Mouse (Mus musculus): Measurements from ENCODE around the gene Fignl1. TPM values are rescaled to one million over a fixed set of nuclear protein-coding genes. Genes with fewer than 3 reads are reported as not detected.

Fignl1 gene
- polyA plus RNA-seq, 1 experiment from 2014 or later: 13.3 TPM

DNA sequence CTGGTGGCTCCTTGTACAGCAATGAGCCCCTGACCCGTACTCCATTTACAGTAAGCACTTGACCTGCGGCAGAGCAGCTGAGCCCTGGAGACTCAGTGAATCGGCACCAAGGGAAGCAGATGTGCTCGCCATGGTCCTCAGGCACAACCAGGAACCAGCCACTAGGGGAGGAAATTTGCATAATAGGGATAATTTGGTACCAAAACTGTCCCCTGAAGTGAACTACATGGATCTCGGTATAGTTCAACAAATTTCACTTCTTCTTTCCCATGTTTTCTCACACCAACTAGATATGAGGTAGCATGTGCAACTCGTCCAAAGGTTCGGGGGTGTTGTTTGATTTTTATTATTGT lies 32.0 kb downstream of the Fignl1 start:
- Histone ChIP-seq H3K9me3 (ENCODE audit: control insufficient read depth, low read length) (no peaks in the 10 kb centered on the region), H3K4me3 (replicated peaks; ENCODE audit: low read length) (no peak overlapping the region), H3K9ac (no peak overlapping the region), H3K27ac (no peak overlapping the region), H3K36me3 (replicated peaks; ENCODE audit: control insufficient read depth, insufficient read depth) (no peaks in the 10 kb centered on the region), H3K27me3 (ENCODE audit: control insufficient read depth, insufficient read depth, low read length) (no peaks in the 10 kb centered on the region), H3K4me1 (replicated peaks; ENCODE audit: control insufficient read depth, insufficient read depth, low read length) (no peaks in the 10 kb centered on the region), H3K4me2 (replicated peaks) (no peak overlapping the region)
- ATAC-seq (ENCODE audit: low FRiP score) (no peak), DNase-seq (ENCODE audit: low spot score) (no peak)
- 89% methylated on average over 7 of the region's 7 CpGs for WGBS

DNA sequence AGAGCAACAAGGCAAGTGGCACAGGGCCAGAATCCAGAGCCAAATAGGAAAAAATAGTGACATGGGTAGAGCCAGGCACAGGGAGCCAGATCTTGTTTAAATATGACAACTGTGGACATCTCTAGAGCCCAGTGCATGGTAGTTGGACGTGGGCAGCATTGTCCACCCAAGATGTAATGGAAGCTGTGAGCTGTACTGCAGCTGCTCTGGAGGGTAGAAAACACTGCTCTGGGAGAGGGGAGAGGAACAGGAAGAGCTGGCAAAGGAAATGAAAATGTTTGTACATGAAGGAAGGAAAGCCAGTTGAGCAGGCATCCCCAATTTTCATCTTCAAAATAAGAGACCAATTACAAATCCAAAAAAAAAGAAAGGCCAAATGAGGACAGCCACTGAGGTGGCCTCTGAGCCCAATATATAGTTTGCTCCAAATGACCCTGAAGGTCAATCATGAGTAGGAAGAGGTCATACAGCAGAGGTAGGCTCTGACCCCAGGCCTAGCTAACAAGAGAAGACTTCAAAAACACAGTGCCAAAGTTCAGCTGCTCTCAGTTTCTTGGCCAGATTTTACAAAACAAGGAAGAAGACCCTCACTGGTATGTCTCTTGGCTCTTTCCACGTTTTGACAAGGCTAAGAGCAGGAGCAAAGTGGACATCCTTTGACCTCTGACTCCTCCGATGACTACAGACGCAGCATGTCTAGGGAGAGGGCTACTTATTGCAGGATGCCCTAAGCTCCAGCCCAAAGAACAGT lies 32.5 kb downstream of the Fignl1 start:
- H3K27ac ChIP-seq: no peak overlapping the region
- no peak overlapping the region for H3K4me3 ChIP-seq (replicated peaks; ENCODE audit: low read length)
- no peaks in the 10 kb centered on the region for H3K36me3 ChIP-seq (replicated peaks; ENCODE audit: control insufficient read depth, insufficient read depth)
- ATAC-seq (ENCODE audit: low FRiP score) (no peak), DNase-seq (ENCODE audit: low spot score) (no peak)
- H3K27me3 ChIP-seq (ENCODE audit: control insufficient read depth, insufficient read depth, low read length): no peaks in the 10 kb centered on the region
- H3K4me2 ChIP-seq (replicated peaks): no peak overlapping the region
- 72% methylated on average over 4 of the region's 4 CpGs for WGBS
- no peaks in the 10 kb centered on the region for H3K9me3 ChIP-seq (ENCODE audit: control insufficient read depth, low read length)
- no peaks in the 10 kb centered on the region for H3K4me1 ChIP-seq (replicated peaks; ENCODE audit: control insufficient read depth, insufficient read depth, low read length)
- H3K9ac ChIP-seq: no peak overlapping the region

DNA sequence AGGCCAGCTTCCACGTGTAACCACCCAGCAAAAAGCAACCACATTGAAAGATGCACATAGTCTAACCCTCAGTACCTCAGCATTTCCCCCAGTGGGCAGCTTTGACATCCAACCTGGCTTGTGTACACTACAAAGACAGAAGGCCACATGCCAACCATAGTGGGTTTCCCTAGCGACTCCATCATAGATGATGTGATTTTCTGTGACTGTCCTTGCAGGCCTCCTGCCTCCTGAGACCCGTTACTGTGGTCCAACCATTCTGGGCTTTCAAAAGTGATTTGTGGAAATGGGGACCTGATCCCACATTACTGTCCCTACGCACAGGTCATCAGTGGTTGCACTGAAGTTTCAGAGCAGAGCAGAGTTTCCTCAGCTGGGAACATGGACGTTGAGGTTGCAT lies 33.9 kb downstream of the Fignl1 start:
- Histone ChIP-seq H3K27ac (no peak overlapping the region), H3K36me3 (replicated peaks; ENCODE audit: control insufficient read depth, insufficient read depth) (no peaks in the 10 kb centered on the region), H3K4me3 (replicated peaks; ENCODE audit: low read length) (no peak overlapping the region), H3K4me1 (replicated peaks; ENCODE audit: control insufficient read depth, insufficient read depth, low read length) (no peaks in the 10 kb centered on the region), H3K9me3 (ENCODE audit: control insufficient read depth, low read length) (no peaks in the 10 kb centered on the region), H3K9ac (no peak overlapping the region), H3K27me3 (ENCODE audit: control insufficient read depth, insufficient read depth, low read length) (no peaks in the 10 kb centered on the region), H3K4me2 (replicated peaks) (no peak overlapping the region)
- WGBS: 88% methylated on average over 5 of the region's 5 CpGs
- ATAC-seq (ENCODE audit: low FRiP score) (no peak), DNase-seq (ENCODE audit: low spot score) (no peak)

DNA sequence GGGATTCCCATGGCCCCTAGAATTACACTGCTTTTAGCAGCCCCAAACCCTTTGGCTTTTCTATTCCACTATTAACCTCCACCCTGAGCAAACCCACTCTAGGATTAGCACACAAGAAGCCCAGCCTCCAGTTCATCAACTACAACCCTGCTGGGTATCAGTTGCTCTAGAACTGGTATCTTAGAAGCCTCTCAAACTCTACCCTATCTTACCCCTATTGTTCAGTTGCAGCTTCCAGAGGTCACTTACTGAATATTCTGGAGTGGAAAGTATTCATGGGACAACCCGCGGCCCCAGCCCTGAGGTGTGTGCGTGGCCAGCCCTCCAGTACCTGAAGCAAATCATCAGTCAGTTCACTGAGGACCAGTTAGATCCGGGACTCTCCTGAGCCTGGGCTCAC lies 34.4 kb downstream of the Fignl1 start:
- no peaks in the 10 kb centered on the region for H3K36me3 ChIP-seq (replicated peaks; ENCODE audit: control insufficient read depth, insufficient read depth)
- whole genome bisulfite sequencing: 95% methylated on average over 4 of the region's 4 CpGs
- ATAC-seq (ENCODE audit: low FRiP score): no peak; the same call in 1 of the 2 replicates
- H3K4me1 ChIP-seq (replicated peaks; ENCODE audit: control insufficient read depth, insufficient read depth, low read length): no peaks in the 10 kb centered on the region
- no peaks in the 10 kb centered on the region for H3K9me3 ChIP-seq (ENCODE audit: control insufficient read depth, low read length)
- no peak overlapping the region for H3K4me3 ChIP-seq (replicated peaks; ENCODE audit: low read length)
- H3K27ac ChIP-seq: no peak overlapping the region
- no peak overlapping the region for H3K4me2 ChIP-seq (replicated peaks)
- no peaks in the 10 kb centered on the region for H3K27me3 ChIP-seq (ENCODE audit: control insufficient read depth, insufficient read depth, low read length)
- DNase-seq (ENCODE audit: low spot score): no peak
- no peak overlapping the region for H3K9ac ChIP-seq

DNA sequence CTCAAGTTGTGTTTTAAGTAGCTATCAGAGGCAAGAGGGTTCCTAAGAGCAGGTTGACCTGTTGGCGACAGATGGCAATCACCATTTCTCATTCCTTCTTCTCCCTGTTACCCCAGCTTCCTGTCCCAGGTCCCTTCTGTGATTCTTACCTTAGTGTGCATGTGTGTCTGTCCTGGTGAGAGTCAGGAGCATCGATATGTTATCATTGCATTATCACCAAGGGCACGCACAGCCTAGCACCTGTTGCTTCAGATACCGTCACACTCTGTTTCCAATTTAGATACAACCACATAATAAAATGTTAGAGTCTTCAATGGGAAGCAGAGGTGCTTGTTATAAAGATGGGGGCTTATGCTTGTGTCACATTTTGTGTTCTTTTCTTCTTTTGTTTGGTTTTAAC lies 36.6 kb downstream of the Fignl1 start:
- Histone ChIP-seq H3K9me3 (ENCODE audit: control insufficient read depth, low read length) (no peaks in the 10 kb centered on the region), H3K9ac (no peak overlapping the region), H3K27me3 (ENCODE audit: control insufficient read depth, insufficient read depth, low read length) (no peaks in the 10 kb centered on the region), H3K36me3 (replicated peaks; ENCODE audit: control insufficient read depth, insufficient read depth) (no peaks in the 10 kb centered on the region), H3K4me2 (replicated peaks) (no peak overlapping the region), H3K4me1 (replicated peaks; ENCODE audit: control insufficient read depth, insufficient read depth, low read length) (no peaks in the 10 kb centered on the region), H3K4me3 (replicated peaks; ENCODE audit: low read length) (no peak overlapping the region), H3K27ac (no peak overlapping the region)
- ATAC-seq (ENCODE audit: low FRiP score) (no peak), DNase-seq (ENCODE audit: low spot score) (no peak)
- 94% methylated on average over 4 of the region's 4 CpGs for WGBS

DNA sequence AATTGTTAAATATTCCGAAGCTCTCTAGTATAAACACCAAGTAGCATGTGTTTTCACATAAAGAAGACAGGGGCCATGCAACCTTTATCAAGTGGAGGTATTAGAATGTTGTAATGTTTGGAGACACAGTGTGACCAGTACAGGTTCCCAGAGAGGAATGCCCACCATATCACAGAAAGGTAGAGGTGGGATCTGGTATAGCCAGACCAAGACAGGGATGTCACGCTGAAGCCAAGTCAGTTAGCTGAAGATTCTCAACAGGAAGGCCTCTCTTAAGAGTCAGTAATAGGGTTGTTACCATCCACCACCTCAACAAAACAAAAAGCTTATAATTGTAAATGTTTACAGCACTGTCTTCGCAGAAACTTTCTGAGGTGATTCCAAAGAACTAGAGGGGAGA lies 38.1 kb downstream of the Fignl1 start:
- H3K36me3 ChIP-seq (replicated peaks; ENCODE audit: control insufficient read depth, insufficient read depth): no peaks in the 10 kb centered on the region
- H3K4me2 ChIP-seq (replicated peaks): no peak overlapping the region
- no peaks in the 10 kb centered on the region for H3K27me3 ChIP-seq (ENCODE audit: control insufficient read depth, insufficient read depth, low read length)
- no peak overlapping the region for H3K4me3 ChIP-seq (replicated peaks; ENCODE audit: low read length)
- no peak for ATAC-seq (ENCODE audit: low FRiP score)
- H3K9ac ChIP-seq: no peak overlapping the region
- no peaks in the 10 kb centered on the region for H3K4me1 ChIP-seq (replicated peaks; ENCODE audit: control insufficient read depth, insufficient read depth, low read length)
- WGBS: 94% methylated on average over 3 of the region's 3 CpGs
- no peak overlapping the region for H3K27ac ChIP-seq
- H3K9me3 ChIP-seq (ENCODE audit: control insufficient read depth, low read length): no peaks in the 10 kb centered on the region
- DNase-seq (ENCODE audit: low spot score): no peak

DNA sequence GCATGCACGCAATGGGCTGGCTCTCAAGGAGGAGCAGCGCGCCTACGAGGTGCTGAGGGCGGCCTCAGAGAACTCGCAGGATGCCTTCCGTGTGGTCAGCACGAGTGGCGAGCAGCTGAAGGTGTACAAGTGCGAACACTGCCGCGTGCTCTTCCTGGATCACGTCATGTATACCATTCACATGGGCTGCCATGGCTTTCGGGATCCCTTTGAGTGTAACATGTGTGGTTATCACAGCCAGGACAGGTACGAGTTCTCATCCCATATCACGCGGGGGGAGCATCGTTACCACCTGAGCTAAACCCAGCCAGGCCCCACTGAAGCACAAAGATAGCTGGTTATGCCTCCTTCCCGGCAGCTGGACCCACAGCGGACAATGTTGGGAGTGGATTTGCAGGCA lies 39.5 kb downstream of the Fignl1 start:
- no peak overlapping the region for H3K9ac ChIP-seq
- no peak for ATAC-seq (ENCODE audit: low FRiP score)
- H3K9me3 ChIP-seq (ENCODE audit: control insufficient read depth, low read length): no peaks in the 10 kb centered on the region
- whole genome bisulfite sequencing: 93% methylated on average over 20 of the region's 20 CpGs
- no peaks in the 10 kb centered on the region for H3K4me1 ChIP-seq (replicated peaks; ENCODE audit: control insufficient read depth, insufficient read depth, low read length)
- no peak for DNase-seq (ENCODE audit: low spot score)
- no peaks in the 10 kb centered on the region for H3K36me3 ChIP-seq (replicated peaks; ENCODE audit: control insufficient read depth, insufficient read depth)
- no peak overlapping the region for H3K4me2 ChIP-seq (replicated peaks)
- H3K4me3 ChIP-seq (replicated peaks; ENCODE audit: low read length): no peak overlapping the region
- H3K27ac ChIP-seq: no peak overlapping the region
- no peaks in the 10 kb centered on the region for H3K27me3 ChIP-seq (ENCODE audit: control insufficient read depth, insufficient read depth, low read length)

DNA sequence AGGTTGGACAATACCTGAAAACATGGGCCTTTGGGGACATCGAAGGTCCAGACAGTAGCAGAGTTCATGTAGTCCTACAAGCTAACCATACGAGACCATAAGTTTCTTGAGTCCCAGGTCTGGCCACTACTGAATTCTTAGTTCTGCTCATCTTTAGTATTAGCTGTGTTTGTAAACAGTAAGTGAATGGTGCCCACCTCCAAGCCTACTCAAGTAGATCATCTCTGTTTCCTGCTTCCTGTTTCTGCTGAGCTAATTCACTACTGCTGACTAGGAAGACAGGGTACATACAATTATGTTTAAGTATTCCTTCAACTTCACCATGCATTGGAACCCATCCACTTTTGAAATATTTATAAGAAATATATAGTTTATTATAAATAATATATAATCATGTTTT lies 40.7 kb downstream of the Fignl1 start:
- Histone ChIP-seq H3K36me3 (replicated peaks; ENCODE audit: control insufficient read depth, insufficient read depth) (no peaks in the 10 kb centered on the region), H3K4me1 (replicated peaks; ENCODE audit: control insufficient read depth, insufficient read depth, low read length) (no peaks in the 10 kb centered on the region), H3K9ac (no peak overlapping the region), H3K9me3 (ENCODE audit: control insufficient read depth, low read length) (no peaks in the 10 kb centered on the region), H3K4me2 (replicated peaks) (no peak overlapping the region), H3K27ac (no peak overlapping the region), H3K27me3 (ENCODE audit: control insufficient read depth, insufficient read depth, low read length) (no peaks in the 10 kb centered on the region), H3K4me3 (replicated peaks; ENCODE audit: low read length) (no peak overlapping the region)
- WGBS: 92% methylated on average over 2 of the region's 2 CpGs
- ATAC-seq (ENCODE audit: low FRiP score) (no peak), DNase-seq (ENCODE audit: low spot score) (no peak)

DNA sequence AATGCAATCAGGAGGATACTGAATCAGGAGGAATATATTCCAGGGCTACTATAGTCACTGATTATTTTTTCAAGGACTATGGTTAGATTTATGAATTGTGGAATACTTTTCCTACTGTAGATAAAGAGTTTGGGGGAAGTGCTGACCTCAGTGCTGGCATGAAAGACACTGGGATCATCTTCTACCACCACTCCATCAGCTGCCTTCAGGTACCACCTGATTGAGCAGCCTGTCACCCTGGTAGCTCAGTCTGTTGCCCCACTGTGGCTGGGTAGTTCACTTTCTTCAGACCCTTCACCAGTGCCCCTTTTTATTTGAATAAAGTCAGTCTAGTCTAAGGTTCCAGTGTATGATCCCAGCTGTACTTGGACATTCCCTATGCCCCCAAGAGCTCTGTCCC lies 42.0 kb downstream of the Fignl1 start:
- Histone ChIP-seq H3K9me3 (ENCODE audit: control insufficient read depth, low read length) (no peaks in the 10 kb centered on the region), H3K4me1 (replicated peaks; ENCODE audit: control insufficient read depth, insufficient read depth, low read length) (no peaks in the 10 kb centered on the region), H3K9ac (no peak overlapping the region), H3K36me3 (replicated peaks; ENCODE audit: control insufficient read depth, insufficient read depth) (no peaks in the 10 kb centered on the region), H3K4me2 (replicated peaks) (no peak overlapping the region), H3K27me3 (ENCODE audit: control insufficient read depth, insufficient read depth, low read length) (no peaks in the 10 kb centered on the region), H3K27ac (no peak overlapping the region), H3K4me3 (replicated peaks; ENCODE audit: low read length) (no peak overlapping the region)
- DNase-seq (ENCODE audit: low spot score) (no peak), ATAC-seq (ENCODE audit: low FRiP score) (no peak)

DNA sequence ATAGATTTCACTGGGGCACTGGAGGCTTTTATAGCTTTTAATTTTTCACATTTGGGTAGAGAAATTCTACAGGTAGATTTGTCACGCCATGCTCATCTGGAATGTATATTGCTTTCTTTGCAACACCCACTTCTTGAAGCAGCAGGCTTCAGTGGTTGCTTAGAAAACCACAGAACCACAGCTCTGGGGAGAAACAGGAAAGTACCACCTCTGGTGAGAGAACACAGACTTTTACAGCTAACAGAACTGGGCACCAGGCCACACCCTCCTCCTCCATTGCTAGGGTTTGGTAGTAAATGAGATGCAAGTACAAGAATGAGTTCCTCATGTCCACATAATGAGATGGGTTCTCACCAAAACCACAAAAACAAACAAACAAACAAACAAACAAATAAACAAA lies 42.7 kb downstream of the Fignl1 start:
- no peak overlapping the region for H3K27ac ChIP-seq
- no peaks in the 10 kb centered on the region for H3K27me3 ChIP-seq (ENCODE audit: control insufficient read depth, insufficient read depth, low read length)
- H3K4me2 ChIP-seq (replicated peaks): no peak overlapping the region
- no peak overlapping the region for H3K4me3 ChIP-seq (replicated peaks; ENCODE audit: low read length)
- ATAC-seq (ENCODE audit: low FRiP score) (no peak), DNase-seq (ENCODE audit: low spot score) (no peak)
- WGBS: 90% methylated on average over 1 of the region's 1 CpGs
- H3K9ac ChIP-seq: no peak overlapping the region
- no peaks in the 10 kb centered on the region for H3K36me3 ChIP-seq (replicated peaks; ENCODE audit: control insufficient read depth, insufficient read depth)
- H3K4me1 ChIP-seq (replicated peaks; ENCODE audit: control insufficient read depth, insufficient read depth, low read length): no peaks in the 10 kb centered on the region
- H3K9me3 ChIP-seq (ENCODE audit: control insufficient read depth, low read length): no peaks in the 10 kb centered on the region

Measured in hindbrain, embryonic 14.5 days (tissue).